In genomic region chr16:35613851-35614804, GRCm38 (mm10) we compare ENCODE assay signal across 8 mouse cellular contexts.
DNase-seq lines count a peak whose midpoint lies in the region; ATAC-seq and TF ChIP-seq lines count a peak whose summit lies in the region.

No protein-coding gene starts in this region.

- WGBS in stomach, embryonic 14.5 days = 36% methylated on average over 17 of the region's 17 CpGs
- 30% methylated on average over 17 of the region's 17 CpGs for WGBS in stomach, postnatal 0 days
- 26% methylated on average over 17 of the region's 17 CpGs for whole genome bisulfite sequencing in hindbrain, embryonic 12.5 days
- 14% methylated on average over 17 of the region's 17 CpGs for WGBS in neural tube, embryonic 13.5 days

- no peak overlapping the region for H3K4me3 ChIP-seq in stomach, embryonic 14.5 days (ENCODE audit: low read depth, low read length)
- no peak overlapping the region for H3K4me3 ChIP-seq in stomach, postnatal 0 days (ENCODE audit: low read depth, low read length)
- no peak overlapping the region for H3K4me3 ChIP-seq in hindbrain, embryonic 12.5 days
- H3K4me3 ChIP-seq in neural tube, embryonic 13.5 days = no peak overlapping the region

- H3K9me3 ChIP-seq in stomach, embryonic 14.5 days (ENCODE audit: control insufficient read depth, low read depth, low read length) = no peaks in the 10 kb centered on the region
- H3K9me3 ChIP-seq in stomach, postnatal 0 days (ENCODE audit: control insufficient read depth, low read length) = no peaks in the 10 kb centered on the region
- H3K9me3 ChIP-seq in hindbrain, embryonic 12.5 days (replicated peaks) = no peaks in the 10 kb centered on the region
- no peaks in the 10 kb centered on the region for H3K9me3 ChIP-seq in neural tube, embryonic 13.5 days

- peak overlapping the region; percentile 23; the same call in 1 of the 2 replicates for H3K27ac ChIP-seq in stomach, embryonic 14.5 days (ENCODE audit: low read length)
- no peak overlapping the region for H3K27ac ChIP-seq in stomach, postnatal 0 days (replicated peaks)
- H3K27ac ChIP-seq in hindbrain, embryonic 12.5 days = peak overlapping the region; percentile 82
- H3K27ac ChIP-seq in neural tube, embryonic 13.5 days (replicated peaks) = peak overlapping the region; percentile 85

- H3K4me2 ChIP-seq in stomach, embryonic 14.5 days (replicated peaks; ENCODE audit: low read depth, low read length) = no peak overlapping the region
- no peak overlapping the region for H3K4me2 ChIP-seq in stomach, postnatal 0 days (replicated peaks; ENCODE audit: low read depth)
- peak overlapping the region; percentile 25 for H3K4me2 ChIP-seq in hindbrain, embryonic 12.5 days (replicated peaks)
- H3K4me2 ChIP-seq in neural tube, embryonic 13.5 days = peak overlapping the region; percentile 26

- no peak for TF ChIP-seq EP300 in stomach, postnatal 0 days (optimal IDR thresholded peaks at IDR 0.05)

- H3K9ac ChIP-seq in stomach, embryonic 14.5 days (replicated peaks; ENCODE audit: low read depth, low read length) = no peak overlapping the region
- no peak overlapping the region for H3K9ac ChIP-seq in stomach, postnatal 0 days (ENCODE audit: low read length)
- peak overlapping the region; percentile 28; the same call in 1 of the 2 replicates for H3K9ac ChIP-seq in hindbrain, embryonic 12.5 days
- H3K9ac ChIP-seq in neural tube, embryonic 13.5 days = peak overlapping the region; percentile 51; the same call in 1 of the 2 replicates

- DNase-seq in gastrocnemius, postnatal 10 days = peak; percentile 31
- no peak for DNase-seq in gastrocnemius, adult 18-20 months (ENCODE audit: low spot score)
- no peak for DNase-seq in stomach, postnatal 0 days (ENCODE audit: low spot score)
- no peak for DNase-seq in frontal cortex, postnatal 25 days (ENCODE audit: low spot score in 2 of 2)
- DNase-seq in spleen, adult 12 weeks (ENCODE audit: low spot score) = no peak

- peaks cover 11% of the 10 kb centered on the region for H3K4me1 ChIP-seq in stomach, embryonic 14.5 days (ENCODE audit: control insufficient read depth, insufficient read depth, low read length)
- H3K4me1 ChIP-seq in stomach, postnatal 0 days (replicated peaks; ENCODE audit: control insufficient read depth, insufficient read depth) = no peaks in the 10 kb centered on the region; the same call in 1 of the 2 replicates
- H3K4me1 ChIP-seq in hindbrain, embryonic 12.5 days = peaks cover 44% of the 10 kb centered on the region
- H3K4me1 ChIP-seq in neural tube, embryonic 13.5 days (replicated peaks) = peaks cover 63% of the 10 kb centered on the region

- H3K36me3 ChIP-seq in stomach, embryonic 14.5 days (ENCODE audit: control insufficient read depth, insufficient read depth, low read length) = no peaks in the 10 kb centered on the region
- no peaks in the 10 kb centered on the region for H3K36me3 ChIP-seq in stomach, postnatal 0 days (ENCODE audit: control insufficient read depth, insufficient read depth, low read length)
- no peaks in the 10 kb centered on the region for H3K36me3 ChIP-seq in hindbrain, embryonic 12.5 days
- no peaks in the 10 kb centered on the region for H3K36me3 ChIP-seq in neural tube, embryonic 13.5 days

- peak; percentile 35; the same call in 1 of the 2 replicates for ATAC-seq in stomach, embryonic 14.5 days (ENCODE audit: insufficient number of reproducible peaks, insufficient read depth, low FRiP score, low read depth)
- no peak for ATAC-seq in stomach, postnatal 0 days (ENCODE audit: low FRiP score, low TSS enrichment)
- ATAC-seq in hindbrain, embryonic 12.5 days (ENCODE audit: low FRiP score) = peak; percentile 83
- ATAC-seq in neural tube, embryonic 13.5 days (ENCODE audit: low read depth) = peak; percentile 82

- H3K27me3 ChIP-seq in stomach, embryonic 14.5 days (ENCODE audit: control insufficient read depth, insufficient read depth, low read length) = no peaks in the 10 kb centered on the region
- no peaks in the 10 kb centered on the region for H3K27me3 ChIP-seq in stomach, postnatal 0 days (ENCODE audit: control insufficient read depth, insufficient read depth, low read length)
- no peaks in the 10 kb centered on the region for H3K27me3 ChIP-seq in hindbrain, embryonic 12.5 days
- no peaks in the 10 kb centered on the region for H3K27me3 ChIP-seq in neural tube, embryonic 13.5 days

- TF ChIP-seq CTCF in stomach, postnatal 0 days (IDR thresholded peaks at IDR 0.05; ENCODE audit: low read depth) = no peak

Comparison
In these comparisons a context has a peak if more than half of its experiments do, and no peak if none do; other contexts are left out.
1. H3K4me2 ChIP-seq: peak in hindbrain, embryonic 12.5 days (single experiment) and neural tube, embryonic 13.5 days (single experiment); none in stomach, embryonic 14.5 days (single experiment) and stomach, postnatal 0 days (single experiment).
2. H3K9ac ChIP-seq: peak in hindbrain, embryonic 12.5 days (single experiment) and neural tube, embryonic 13.5 days (single experiment); none in stomach, embryonic 14.5 days (single experiment) and stomach, postnatal 0 days (single experiment).